Mouse (Mus musculus) cerebellum, adult 9-10 months (tissue): ENCODE measurements at regions not wholly inside any gene's neighbourhood (a gene's known extent, or its start where the extent isn't known, plus 50 kb on each side); places are given as distances from the start of the nearest gene placed in this dataset.
A peak's percentile ranks its signal among the peaks of the same experiment; 100 is the strongest.

ENCODE experiments used
- DNase-seq: peaks from one replicate; pipeline ENCODE4 v3.0.0; 2022

GRCm38 (mm10) chr7:113060991-113061390, 107.2 kb downstream of the Rassf10 start:
- no peak for DNase-seq

- no peak for DNase-seq
Observed at GRCm38 (mm10) chr7:113066536-113066935, 112.8 kb downstream of the Rassf10 start.

- no peak for DNase-seq
Observed at GRCm38 (mm10) chr7:113068296-113068695, 114.5 kb downstream of the Rassf10 start.

- DNase-seq: peak; percentile 40
Observed at GRCm38 (mm10) chr7:113069336-113069924, 115.7 kb downstream of the Rassf10 start.

- no peak for DNase-seq
Observed at GRCm38 (mm10) chr7:113071418-113071817, 117.7 kb downstream of the Rassf10 start.

- DNase-seq: no peak
Observed at GRCm38 (mm10) chr7:113073781-113074180, 120.0 kb downstream of the Rassf10 start.

- no peak for DNase-seq
Observed at GRCm38 (mm10) chr7:113075371-113075770, 121.6 kb downstream of the Rassf10 start.

GRCm38 (mm10) chr7:113076243-113076642, 122.5 kb downstream of the Rassf10 start:
- peak; percentile 72 for DNase-seq

- no peak for DNase-seq
Observed at GRCm38 (mm10) chr7:113081120-113081519, 126.1 kb upstream of the Arntl start.

GRCm38 (mm10) chr7:113084930-113085625, 122.2 kb upstream of the Arntl start:
- DNase-seq: no peak

GRCm38 (mm10) chr7:113086158-113086557, 121.1 kb upstream of the Arntl start:
- DNase-seq: no peak

- peak; percentile 61 for DNase-seq
Observed at GRCm38 (mm10) chr7:113087646-113088045, 119.6 kb upstream of the Arntl start.

- no peak for DNase-seq
Observed at GRCm38 (mm10) chr7:113089044-113089443, 118.2 kb upstream of the Arntl start.

GRCm38 (mm10) chr7:113093931-113094330, 113.3 kb upstream of the Arntl start:
- DNase-seq: no peak

- no peak for DNase-seq
Observed at GRCm38 (mm10) chr7:113095092-113095491, 112.2 kb upstream of the Arntl start.

- no peak for DNase-seq
Observed at GRCm38 (mm10) chr7:113104265-113104664, 103.0 kb upstream of the Arntl start.

- DNase-seq: no peak
Observed at GRCm38 (mm10) chr7:113105359-113105758, 101.9 kb upstream of the Arntl start.

GRCm38 (mm10) chr7:113106731-113107130, 100.5 kb upstream of the Arntl start:
- no peak for DNase-seq

GRCm38 (mm10) chr7:113107965-113108364, 99.3 kb upstream of the Arntl start:
- DNase-seq: no peak

- DNase-seq: no peak
Observed at GRCm38 (mm10) chr7:113108442-113109000, 98.7 kb upstream of the Arntl start.

GRCm38 (mm10) chr7:113109481-113109880, 97.8 kb upstream of the Arntl start:
- DNase-seq: no peak

- no peak for DNase-seq
Observed at GRCm38 (mm10) chr7:113110867-113111508, 96.3 kb upstream of the Arntl start.

- peak; percentile 79 for DNase-seq
Observed at GRCm38 (mm10) chr7:113113266-113113893, 93.9 kb upstream of the Arntl start.
